Mouse (Mus musculus) liver, embryonic 13.5 days (tissue): Measurements from ENCODE around the gene Suox. TPM values are rescaled to one million over a fixed set of nuclear protein-coding genes. Genes with fewer than 3 reads are reported as not detected.
A peak's percentile ranks its signal among the peaks of the same experiment; 100 is the strongest.

Source experiments
- ATAC-seq: fragments of 200-750 bp; cut with Nextera tagmentation; 2 replicates; pipeline ENCODE4 v1.8.0; 2017; ENCODE audit warnings: low read depth, mild to moderate bottlenecking, moderate number of reproducible peaks, moderate library complexity
- DNase-seq: peaks from one replicate; pipeline ENCODE4 v3.0.0; 2022
- H3K27ac ChIP-seq: fragments of 300-500 bp; sonication (generic); 2 replicates; pipeline ENCODE4 v1.5.1; 2015; ENCODE audit warnings: moderate library complexity, mild to moderate bottlenecking, inconsistent platforms
- H3K27me3 ChIP-seq: fragments of 300-500 bp; sonication (generic); 2 replicates; pipeline ENCODE4 v1.6.1; 2015; ENCODE audit warnings: mild to moderate bottlenecking, inconsistent platforms
- H3K36me3 ChIP-seq: fragments of 300-500 bp; sonication (generic); 2 replicates; pipeline ENCODE4 v1.6.1; 2015; ENCODE audit warnings: mild to moderate bottlenecking, inconsistent platforms
- H3K4me1 ChIP-seq: fragments of 300-500 bp; sonication (generic); replicated peaks from 2 replicates; pipeline ENCODE4 v1.6.1; 2015; ENCODE audit warnings: inconsistent platforms
- H3K4me2 ChIP-seq: fragments of 300-500 bp; sonication (generic); 2 replicates; pipeline ENCODE4 v1.6.1; 2015; ENCODE audit warnings: inconsistent platforms, mild to moderate bottlenecking, moderate library complexity
- H3K4me3 ChIP-seq: fragments of 300-500 bp; sonication (generic); replicated peaks from 2 replicates; pipeline ENCODE4 v1.5.1; 2015; ENCODE audit warnings: mild to moderate bottlenecking, inconsistent platforms
- H3K9ac ChIP-seq: fragments of 300-500 bp; sonication (generic); 2 replicates; pipeline ENCODE4 v1.6.1; 2015; ENCODE audit warnings: mild to moderate bottlenecking, inconsistent platforms
- H3K9me3 ChIP-seq: fragments of 300-500 bp; sonication (generic); replicated peaks from 2 replicates; pipeline ENCODE4 v1.6.1; 2016; ENCODE audit warnings: inconsistent platforms
- WGBS: fragments of 180-500 bp; shearing (Covaris S2); methylation state at CpG from one replicate; pipeline ENCODE4 v1.1.7; 2015; ENCODE audit not compliant: insufficient replicate concordance; 5-methylcytosine and 5-hydroxymethylcytosine counted together
- polyA plus RNA-seq: library from polyadenylated mRNA; unstranded; fragments of >200 nt; fragmentation: Nextera tagmentation; extraction: Ambion mirVana; gene quantifications from 2 replicates; pipeline ENCODE4 v1.2.1, GENCODE M21; 2015

The Suox gene
- polyA plus RNA-seq, 1 experiment from 2014 or later = 10.7 TPM

GRCm38 (mm10) chr10:128697072-128697725, 23.3 kb upstream of the Suox start:
- H3K4me2 ChIP-seq = peak overlapping the region; percentile 65
- no peaks in the 10 kb centered on the region for H3K9me3 ChIP-seq
- peaks cover 48% of the 10 kb centered on the region for H3K36me3 ChIP-seq
- no peaks in the 10 kb centered on the region for H3K27me3 ChIP-seq
- no peak for ATAC-seq
- 0 out of 2 replicates have a peak overlapping the region, but pooled peaks have one; percentile 17 for H3K9ac ChIP-seq
- H3K4me3 ChIP-seq = peak overlapping the region; percentile 30; the same call in 1 of the 2 replicates
- peak overlapping the region; percentile 85 for H3K27ac ChIP-seq
- 78% methylated on average over 6 of the region's 6 CpGs for WGBS
- DNase-seq = no peak
- H3K4me1 ChIP-seq = peaks cover 60% of the 10 kb centered on the region

- Histone ChIP-seq H3K36me3 (peaks cover 38% of the 10 kb centered on the region), H3K27ac (peak within 1 kb of the TSS; percentile 96), H3K4me2 (peak within 1 kb of the TSS; percentile 78), H3K9ac (peak within 1 kb of the TSS; percentile 97), H3K4me3 (peak within 1 kb of the TSS; percentile 90), H3K9me3 (no peaks in the 10 kb centered on the region), H3K27me3 (no peaks in the 10 kb centered on the region), H3K4me1 (peaks cover 64% of the 10 kb centered on the region)
- DNase-seq = peak; percentile 99
- peak; percentile 98 for ATAC-seq
- 1% methylated on average over 38 of the region's 40 CpGs for WGBS
Measured at GRCm38 (mm10) chr10:128695992-128696807, 22.3 kb upstream of the Suox start, which contains the start of gene Rab5b. Gene Rab5b (minus strand): TSS chr10:128696264.

- H3K9ac ChIP-seq = peak overlapping the region; percentile 97
- H3K27me3 ChIP-seq = no peaks in the 10 kb centered on the region
- DNase-seq (no peak), ATAC-seq (no peak)
- H3K9me3 ChIP-seq = no peaks in the 10 kb centered on the region
- peaks cover 60% of the 10 kb centered on the region for H3K4me1 ChIP-seq
- H3K27ac ChIP-seq = peak overlapping the region; percentile 96
- peak overlapping the region; percentile 78 for H3K4me2 ChIP-seq
- H3K36me3 ChIP-seq = peaks cover 31% of the 10 kb centered on the region
- 3% methylated on average over 22 of the region's 22 CpGs for WGBS
- peak overlapping the region; percentile 90 for H3K4me3 ChIP-seq
Measured at GRCm38 (mm10) chr10:128695411-128695991, 21.6 kb upstream of the Suox start.

GRCm38 (mm10) chr10:128674469-128675008, 666 bp upstream of the Suox start:
- no peak for DNase-seq
- peaks cover 22% of the 10 kb centered on the region for H3K4me1 ChIP-seq
- ATAC-seq = no peak
- peaks cover 10% of the 10 kb centered on the region for H3K36me3 ChIP-seq
- peak overlapping the region; percentile 74 for H3K9ac ChIP-seq
- no peaks in the 10 kb centered on the region for H3K9me3 ChIP-seq
- H3K4me2 ChIP-seq = peak overlapping the region; percentile 96
- under 1% methylated on average over 9 of the region's 9 CpGs for WGBS
- peaks cover 36% of the 10 kb centered on the region for H3K27me3 ChIP-seq
- H3K27ac ChIP-seq = peak overlapping the region; percentile 71
- peak overlapping the region; percentile 73 for H3K4me3 ChIP-seq

GRCm38 (mm10) chr10:128671148-128671547, 2.7 kb downstream of the Suox start:
- H3K4me1 ChIP-seq = peaks cover 36% of the 10 kb centered on the region
- no peak overlapping the region for H3K9ac ChIP-seq
- H3K27me3 ChIP-seq = peaks cover 65% of the 10 kb centered on the region
- ATAC-seq (no peak), DNase-seq (no peak)
- H3K4me3 ChIP-seq = no peak overlapping the region
- H3K4me2 ChIP-seq = no peak overlapping the region
- no peaks in the 10 kb centered on the region; the same call in 1 of the 2 replicates for H3K36me3 ChIP-seq
- no peaks in the 10 kb centered on the region for H3K9me3 ChIP-seq
- 81% methylated on average over 9 of the region's 9 CpGs for WGBS
- no peak overlapping the region for H3K27ac ChIP-seq

- WGBS = 3% methylated on average over 42 of the region's 42 CpGs
- peaks cover 53% of the 10 kb centered on the region for H3K4me1 ChIP-seq
- DNase-seq (peak; percentile 34), ATAC-seq (no peak)
- no peaks in the 10 kb centered on the region; the same call in 1 of the 2 replicates for H3K36me3 ChIP-seq
- peak overlapping the region; percentile 60 for H3K9ac ChIP-seq
- H3K9me3 ChIP-seq = no peaks in the 10 kb centered on the region
- no peak overlapping the region for H3K27ac ChIP-seq
- H3K4me3 ChIP-seq = peak overlapping the region; percentile 62
- H3K4me2 ChIP-seq = peak overlapping the region; percentile 83
- peaks cover 65% of the 10 kb centered on the region for H3K27me3 ChIP-seq
Measured at GRCm38 (mm10) chr10:128668790-128669672, 4.8 kb downstream of the Suox start.

- peaks cover 42% of the 10 kb centered on the region for H3K27me3 ChIP-seq
- WGBS = 86% methylated on average over 2 of the region's 2 CpGs
- H3K36me3 ChIP-seq = no peaks in the 10 kb centered on the region
- H3K4me1 ChIP-seq = peaks cover 54% of the 10 kb centered on the region
- no peak for DNase-seq
- no peak for ATAC-seq
- H3K27ac ChIP-seq = peak overlapping the region; percentile 66
- no peak overlapping the region for H3K4me3 ChIP-seq
- H3K9me3 ChIP-seq = no peaks in the 10 kb centered on the region
- peak overlapping the region; percentile 42 for H3K4me2 ChIP-seq
- H3K9ac ChIP-seq = no peak overlapping the region
Measured at GRCm38 (mm10) chr10:128665806-128666205, 8.1 kb downstream of the Suox start.

GRCm38 (mm10) chr10:128665307-128665706, 8.6 kb downstream of the Suox start:
- H3K27ac ChIP-seq = peak overlapping the region; percentile 66
- DNase-seq = no peak
- H3K36me3 ChIP-seq = no peaks in the 10 kb centered on the region
- peak overlapping the region; percentile 42 for H3K4me2 ChIP-seq
- peaks cover 37% of the 10 kb centered on the region for H3K27me3 ChIP-seq
- WGBS = 20% methylated on average over 3 of the region's 3 CpGs
- H3K4me3 ChIP-seq = no peak overlapping the region
- H3K9ac ChIP-seq = no peak overlapping the region
- H3K9me3 ChIP-seq = no peaks in the 10 kb centered on the region
- peak; percentile 69 for ATAC-seq
- H3K4me1 ChIP-seq = peaks cover 54% of the 10 kb centered on the region

GRCm38 (mm10) chr10:128664808-128665207, 9.1 kb downstream of the Suox start:
- no peak overlapping the region for H3K9ac ChIP-seq
- peaks cover 33% of the 10 kb centered on the region for H3K27me3 ChIP-seq
- DNase-seq (peak; percentile 45), ATAC-seq (peak; percentile 82)
- WGBS = 14% methylated on average over 3 of the region's 3 CpGs
- H3K4me1 ChIP-seq = peaks cover 54% of the 10 kb centered on the region
- peak overlapping the region; percentile 66 for H3K27ac ChIP-seq
- peak overlapping the region; percentile 42 for H3K4me2 ChIP-seq
- no peaks in the 10 kb centered on the region for H3K9me3 ChIP-seq
- H3K36me3 ChIP-seq = no peaks in the 10 kb centered on the region
- no peak overlapping the region for H3K4me3 ChIP-seq

GRCm38 (mm10) chr10:128663441-128664220, 10.2 kb downstream of the Suox start:
- no peak overlapping the region for H3K9ac ChIP-seq
- ATAC-seq (no peak), DNase-seq (no peak)
- H3K4me1 ChIP-seq = peaks cover 45% of the 10 kb centered on the region
- H3K4me3 ChIP-seq = no peak overlapping the region
- H3K27me3 ChIP-seq = peaks cover 28% of the 10 kb centered on the region
- no peaks in the 10 kb centered on the region for H3K9me3 ChIP-seq
- H3K27ac ChIP-seq = peak overlapping the region; percentile 66; the same call in 1 of the 2 replicates
- H3K36me3 ChIP-seq = no peaks in the 10 kb centered on the region
- WGBS = 15% methylated on average over 5 of the region's 5 CpGs
- H3K4me2 ChIP-seq = no peak overlapping the region
